Mouse (Mus musculus): ENCODE measurements around the gene Gm14496.
"Not testable (repeated sequence)": the region's sequence is repeated elsewhere in the genome, so short reads cannot be mapped to it uniquely, and the experiment has no call there.

Gm14496 gene

DNA sequence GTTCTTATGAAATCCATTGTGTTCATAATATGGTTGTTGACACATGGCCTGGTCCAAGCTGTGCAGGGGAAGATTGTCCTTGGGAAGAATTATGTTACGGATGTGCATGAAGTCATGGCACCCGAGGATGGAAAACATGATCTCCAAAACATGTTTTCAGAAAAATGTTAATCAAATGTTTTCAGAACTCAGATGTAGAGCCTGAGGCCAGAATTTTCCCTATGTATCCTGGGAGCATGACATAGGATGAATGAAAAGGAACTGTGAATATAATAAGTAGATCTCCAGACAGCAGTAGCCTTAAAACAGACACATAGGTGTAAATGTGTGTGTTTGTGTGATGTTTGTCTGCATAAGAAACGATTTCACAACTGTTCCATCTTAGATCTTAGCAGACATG lies at the start of gene Gm14496:
Gm14496 (plus strand) TSS at position 301 of the 400 bp plus-strand sequence.
- no peak for DNase-seq (ENCODE audit: low spot score)

DNA sequence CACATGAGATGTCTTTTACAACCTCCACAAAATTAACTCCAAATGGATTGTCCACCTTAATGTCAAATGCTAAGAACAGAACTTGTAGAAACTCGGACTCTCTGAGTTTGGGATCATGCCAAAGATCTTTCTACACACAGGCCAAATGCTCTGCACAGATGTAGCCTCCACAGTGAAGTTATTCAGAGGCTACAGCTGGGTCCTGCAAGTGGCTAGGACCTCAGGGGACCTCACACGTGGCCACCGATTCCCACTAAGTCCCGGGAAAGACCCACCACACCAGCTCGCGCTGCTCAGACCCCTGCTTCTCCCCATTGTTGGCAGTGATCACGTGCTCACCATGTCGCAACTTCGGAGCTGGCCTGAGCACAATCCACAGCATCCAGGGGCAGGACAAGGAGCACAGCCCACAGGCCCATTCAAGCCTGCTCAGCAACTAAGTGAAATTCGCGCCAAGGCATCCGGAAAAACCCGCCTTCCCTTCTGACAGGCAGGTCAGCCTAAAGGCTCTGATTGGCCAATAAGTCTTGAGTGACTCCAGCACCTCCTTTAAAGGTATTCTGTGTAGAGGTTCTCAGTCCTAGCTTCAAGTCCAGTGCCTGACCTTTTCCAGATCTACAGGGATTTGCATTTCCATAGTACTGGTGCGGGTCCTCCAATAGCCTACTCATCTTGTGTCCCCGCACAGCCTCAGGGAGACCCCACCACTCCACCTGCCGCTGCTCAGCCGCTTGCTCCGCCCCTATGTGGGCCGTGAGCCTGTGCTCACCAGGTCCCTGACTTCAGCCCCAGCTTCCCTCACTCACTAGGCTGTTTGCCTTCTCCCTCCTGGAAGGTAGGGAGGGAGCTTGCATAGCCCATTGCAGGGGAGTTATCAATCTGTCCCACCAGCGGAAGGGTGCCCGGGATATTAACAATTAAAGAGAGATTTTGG lies 37.9 kb upstream of the Gm14496 start:
- DNase-seq (ENCODE audit: low spot score): not testable (repeated sequence)

GRCm38 (mm10) chr2:181968395-181968794 lies 22.5 kb upstream of the Gm14496 start:
- DNase-seq (ENCODE audit: low spot score): peak; percentile 38

GRCm38 (mm10) chr2:181969187-181969586 lies 21.7 kb upstream of the Gm14496 start:
- DNase-seq (ENCODE audit: low spot score): no peak

DNA sequence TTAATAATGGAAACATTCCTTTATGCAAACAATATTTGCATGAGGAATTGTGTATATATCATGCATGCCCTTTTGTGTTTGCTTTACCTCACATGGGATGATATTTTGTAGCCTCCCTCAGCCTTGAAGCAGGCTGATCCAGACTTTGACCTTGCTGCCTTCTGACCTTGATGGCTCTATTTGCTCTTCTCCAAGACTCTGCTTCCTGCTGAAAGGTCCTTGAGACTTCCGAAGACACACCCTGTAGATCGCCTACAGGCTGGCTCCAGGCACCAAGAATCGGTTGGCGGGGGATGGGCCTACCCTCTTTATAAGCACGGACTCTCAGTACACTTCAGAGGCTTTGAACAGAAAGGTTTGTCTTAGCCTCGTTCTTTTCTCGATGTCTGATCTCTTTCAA lies 9.0 kb upstream of the Gm14496 start:
- DNase-seq (ENCODE audit: low spot score): not testable (repeated sequence)
